ENCODE assay signal across 8 mouse cellular contexts in the genomic region with DNA sequence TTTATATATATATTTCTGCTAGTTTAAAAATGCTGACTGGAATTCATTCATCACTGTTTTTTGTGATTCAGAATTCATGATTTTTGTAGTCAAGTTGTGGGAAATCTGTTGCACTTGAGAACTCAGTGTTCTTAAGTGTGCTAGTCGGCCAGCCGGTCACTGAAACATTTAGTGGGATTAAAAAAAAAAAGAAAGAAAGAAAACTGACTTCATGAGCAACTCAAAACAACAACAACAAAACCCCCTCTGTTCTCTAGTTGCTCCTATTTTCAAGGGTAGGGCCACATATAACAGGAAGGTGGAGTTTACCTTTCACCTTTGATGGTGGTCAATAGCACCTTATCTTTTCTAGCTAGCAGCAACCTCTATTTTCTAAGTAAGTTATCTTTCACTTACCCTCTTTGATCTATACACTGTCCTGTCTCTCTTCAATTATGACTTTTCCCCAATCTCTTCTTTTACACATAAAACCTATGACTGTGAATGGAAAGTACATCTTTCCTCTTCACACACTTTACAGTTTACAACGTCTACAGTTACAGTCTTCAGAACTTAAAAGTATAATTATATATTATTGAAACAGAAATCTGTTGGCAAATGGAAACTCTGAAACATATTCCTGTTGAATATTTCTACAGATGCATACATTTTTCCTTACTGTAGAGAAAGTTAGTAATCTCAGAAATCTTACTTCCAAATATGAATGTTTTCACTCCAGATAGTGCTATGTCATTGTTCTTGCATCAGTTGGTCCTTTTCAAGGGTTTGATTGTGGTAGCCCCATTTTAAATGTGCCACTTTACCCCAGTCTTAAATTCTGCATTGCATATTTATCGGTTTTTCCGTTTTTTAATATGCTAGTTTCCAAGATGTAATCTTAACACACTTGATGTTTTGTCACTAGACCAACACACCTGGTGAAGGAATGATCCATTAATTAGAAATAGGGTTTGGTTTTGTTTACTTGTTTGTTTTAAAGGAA. TPM values are rescaled to one million over a fixed set of nuclear protein-coding genes. Genes with fewer than 3 reads are reported as not detected.
A peak's percentile ranks its signal among the peaks of the same experiment; 100 is the strongest.
DNase-seq lines count a peak whose midpoint lies in the region; ATAC-seq and TF ChIP-seq lines count a peak whose summit lies in the region.

No protein-coding gene starts in this region.

- TF ChIP-seq CTCF in left cerebral cortex, adult 2 months (IDR thresholded peaks at IDR 0.05) = no peak
- no peak for TF ChIP-seq CTCF in midbrain, postnatal 0 days (IDR thresholded peaks at IDR 0.05)

- 38% methylated on average over 5 of the region's 5 CpGs for WGBS in embryonic facial prominence, embryonic 10.5 days
- WGBS in intestine, embryonic 14.5 days = 30% methylated on average over 5 of the region's 5 CpGs
- WGBS in midbrain, postnatal 0 days = 29% methylated on average over 5 of the region's 5 CpGs

- DNase-seq in left cerebral cortex, adult 2 months (ENCODE audit: extremely low spot score in 1 of 2, low spot score in 2 of 2) = no peak
- DNase-seq in left cerebral cortex, postnatal 4 days = no peak
- no peak for DNase-seq in embryonic facial prominence, embryonic 10.5 days (ENCODE audit: low spot score)
- no peak for DNase-seq in intestine, embryonic 14.5 days (ENCODE audit: low spot score)
- DNase-seq in midbrain, postnatal 0 days (ENCODE audit: low spot score) = no peak
- no peak for DNase-seq in layer of hippocampus, postnatal 10 days (ENCODE audit: low spot score in 2 of 2)
- no peak for DNase-seq in lung, postnatal 36 days
- DNase-seq in yolk sac, embryonic 10.5 days (ENCODE audit: low spot score) = no peak

- peaks cover 40% of the 10 kb centered on the region for H3K4me1 ChIP-seq in embryonic facial prominence, embryonic 10.5 days
- peaks cover 2% of the 10 kb centered on the region; the same call in 1 of the 2 replicates for H3K4me1 ChIP-seq in intestine, embryonic 14.5 days (replicated peaks; ENCODE audit: control insufficient read depth, insufficient read depth, low read length)
- no peaks in the 10 kb centered on the region; the same call in 1 of the 2 replicates for H3K4me1 ChIP-seq in midbrain, postnatal 0 days (ENCODE audit: insufficient read depth, low read length)

- peak overlapping the region; percentile 71 for H3K4me3 ChIP-seq in left cerebral cortex, adult 2 months
- peak overlapping the region; percentile 98 for H3K4me3 ChIP-seq in embryonic facial prominence, embryonic 10.5 days
- H3K4me3 ChIP-seq in intestine, embryonic 14.5 days (ENCODE audit: low read depth, low read length) = peak overlapping the region; percentile 95
- peak overlapping the region; percentile 73 for H3K4me3 ChIP-seq in midbrain, postnatal 0 days (ENCODE audit: low read depth, low read length)

- intact Hi-C loops in left cerebral cortex, adult 2 months (cut with DNase I) = loop anchor here (10.0 kb wide), 2 partner anchors 366 to 684 kb away; a partner anchor contains a TSS
- intact Hi-C loops in left cerebral cortex, postnatal 4 days (cut with DNase I) = loop anchor here (5.0 kb wide), 2 partner anchors 252 to 577 kb away; no protein-coding TSS in a partner anchor

- H3K27ac ChIP-seq in left cerebral cortex, adult 2 months = no peak overlapping the region
- H3K27ac ChIP-seq in embryonic facial prominence, embryonic 10.5 days (replicated peaks) = no peak overlapping the region
- no peak overlapping the region for H3K27ac ChIP-seq in intestine, embryonic 14.5 days (ENCODE audit: low read depth)
- H3K27ac ChIP-seq in midbrain, postnatal 0 days (ENCODE audit: low read depth, low read length) = no peak overlapping the region

- ATAC-seq in intestine, embryonic 14.5 days (replicated peaks; ENCODE audit: low FRiP score, low TSS enrichment, low read depth) = no peak
- no peak for ATAC-seq in midbrain, postnatal 0 days (ENCODE audit: low FRiP score)

- no peaks in the 10 kb centered on the region for H3K9me3 ChIP-seq in embryonic facial prominence, embryonic 10.5 days
- no peaks in the 10 kb centered on the region for H3K9me3 ChIP-seq in intestine, embryonic 14.5 days (ENCODE audit: control insufficient read depth, low read length)
- H3K9me3 ChIP-seq in midbrain, postnatal 0 days (ENCODE audit: low read length) = no peaks in the 10 kb centered on the region

- peak overlapping the region; percentile 96 for H3K4me2 ChIP-seq in intestine, embryonic 14.5 days (ENCODE audit: low read length)
- H3K4me2 ChIP-seq in midbrain, postnatal 0 days (ENCODE audit: low read depth, low read length, poor library complexity, severe bottlenecking) = peak overlapping the region; percentile 98

- peak overlapping the region; percentile 13; the same call in 1 of the 2 replicates for H3K9ac ChIP-seq in intestine, embryonic 14.5 days (ENCODE audit: low read length)
- H3K9ac ChIP-seq in midbrain, postnatal 0 days (replicated peaks; ENCODE audit: low read length, poor library complexity, severe bottlenecking) = no peak overlapping the region

- no peaks in the 10 kb centered on the region for H3K27me3 ChIP-seq in embryonic facial prominence, embryonic 10.5 days (replicated peaks; ENCODE audit: low read depth, poor library complexity, severe bottlenecking)
- H3K27me3 ChIP-seq in intestine, embryonic 14.5 days (replicated peaks; ENCODE audit: control insufficient read depth, insufficient read depth, low read length) = no peaks in the 10 kb centered on the region
- H3K27me3 ChIP-seq in midbrain, postnatal 0 days (ENCODE audit: insufficient read depth, low read length) = no peaks in the 10 kb centered on the region

- H3K36me3 ChIP-seq in embryonic facial prominence, embryonic 10.5 days (replicated peaks) = peaks cover 9% of the 10 kb centered on the region; the same call in 1 of the 2 replicates
- no peaks in the 10 kb centered on the region for H3K36me3 ChIP-seq in intestine, embryonic 14.5 days (ENCODE audit: control insufficient read depth, insufficient read depth, low read length)
- H3K36me3 ChIP-seq in midbrain, postnatal 0 days (ENCODE audit: insufficient read depth, low read length) = no peaks in the 10 kb centered on the region

RNA-seq across cellular contexts. Expression of a gene that starts 4.5 kb away (rescaled TPM):
- 10 to 100 TPM; 36.9 to 40.7 TPM for total RNA-seq in left cerebral cortex, adult 2 months (2021)
- 10 to 100 TPM; 39.1 to 42.2 TPM for total RNA-seq in left cerebral cortex, postnatal 4 days (2021)
- polyA plus RNA-seq in embryonic facial prominence, embryonic 10.5 days (2016; fragmentation: Nextera tagmentation; extraction: Ambion mirVana) = 7.5 and 9.5 TPM in 2 replicates
- 15.0 TPM in 2 replicates for polyA plus RNA-seq in intestine, embryonic 14.5 days (2014; fragmentation: Nextera tagmentation; extraction: Ambion mirVana)
- 39.6 and 40.3 TPM in 2 replicates for total RNA-seq in midbrain, postnatal 0 days (2014; rRNA removed)
- polyA plus RNA-seq in midbrain, postnatal 0 days (2015; fragmentation: Nextera tagmentation; extraction: Ambion mirVana) = 9.1 and 11.7 TPM in 2 replicates
- total RNA-seq in layer of hippocampus, postnatal 10 days (2021) = 10 to 100 TPM; 36.8 to 39.2 TPM
